Mouse (Mus musculus): ENCODE results near the gene Kif21b. TPM values are rescaled to one million over a fixed set of nuclear protein-coding genes. Genes with fewer than 3 reads are reported as not detected.

The Kif21b gene
- polyA plus RNA-seq, 1 experiment: 182 TPM

- TF ChIP-seq POLR2A (IDR thresholded peaks at IDR 0.05; ENCODE audit: borderline replicate concordance, extremely low read depth, insufficient read depth, insufficient read length, poor library complexity, severe bottlenecking) (no peak), CTCF (IDR thresholded peaks at IDR 0.05; ENCODE audit: borderline replicate concordance, extremely low read depth, insufficient read depth, insufficient read length) (no peak)
- DNase-seq (ENCODE audit: low read depth): no peak
These were observed 58.8 kb downstream of the Kif21b start for GRCm38 (mm10) chr1:136190033-136190432.

- no peak for TF ChIP-seq POLR2A (IDR thresholded peaks at IDR 0.05; ENCODE audit: borderline replicate concordance, extremely low read depth, insufficient read depth, insufficient read length, poor library complexity, severe bottlenecking)
- TF ChIP-seq CTCF (IDR thresholded peaks at IDR 0.05; ENCODE audit: borderline replicate concordance, extremely low read depth, insufficient read depth, insufficient read length): peak; percentile 72
- DNase-seq (ENCODE audit: low read depth): peak; percentile 64
These were observed 81.6 kb downstream of the Kif21b start, which contains the start of gene Mroh3 for GRCm38 (mm10) chr1:136212803-136213202. Gene Mroh3, minus strand, starts transcription at chr1:136212828.

- no peak for TF ChIP-seq POLR2A (IDR thresholded peaks at IDR 0.05; ENCODE audit: borderline replicate concordance, extremely low read depth, insufficient read depth, insufficient read length, poor library complexity, severe bottlenecking)
- no peak for TF ChIP-seq CTCF (IDR thresholded peaks at IDR 0.05; ENCODE audit: borderline replicate concordance, extremely low read depth, insufficient read depth, insufficient read length)
- DNase-seq (ENCODE audit: low read depth): no peak
These were observed 83.1 kb downstream of the Kif21b start for GRCm38 (mm10) chr1:136214304-136214703.

DNA sequence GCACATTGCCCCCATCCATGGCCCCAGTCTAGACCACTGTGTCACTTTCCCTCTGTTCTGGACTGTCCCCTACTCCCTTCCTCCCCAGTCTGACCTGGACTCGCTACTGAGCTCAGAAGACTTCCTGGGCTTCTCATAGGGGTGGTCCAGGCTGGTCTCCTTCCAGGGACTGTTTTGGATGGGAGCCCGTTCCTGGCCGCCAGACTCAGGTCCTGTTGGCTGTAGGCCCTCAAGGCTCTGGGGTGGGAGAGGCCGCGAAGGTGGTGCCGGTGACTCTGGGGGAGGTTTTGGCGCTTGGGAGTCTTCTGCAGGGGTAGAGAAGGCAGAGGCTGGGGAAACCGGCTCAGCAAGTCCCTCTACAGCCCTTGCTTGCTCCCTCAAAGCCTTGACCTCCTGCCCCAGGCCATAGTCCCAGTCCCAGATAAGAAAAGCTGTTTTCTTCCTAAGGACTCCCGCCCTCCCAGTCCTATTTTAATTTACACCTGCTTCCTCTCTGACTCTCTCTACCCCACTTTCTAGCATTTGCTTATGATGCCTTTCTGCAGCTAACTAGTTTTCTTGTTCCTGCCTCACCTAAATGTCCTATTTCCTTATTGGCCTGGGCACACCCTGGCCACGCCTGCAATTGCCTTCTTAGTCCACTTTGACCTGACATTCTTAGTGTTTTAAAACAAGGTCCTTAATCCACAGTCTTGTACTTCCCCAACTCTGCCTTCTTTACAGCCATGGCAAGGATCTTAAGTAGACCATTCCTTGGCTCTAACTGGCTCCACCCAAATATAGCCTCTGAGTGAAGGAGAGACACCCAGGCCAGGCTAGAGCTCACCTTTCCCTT, 89.1 kb downstream of the Kif21b start:
- DNase-seq (ENCODE audit: low read depth): no peak
- TF ChIP-seq POLR2A (IDR thresholded peaks at IDR 0.05; ENCODE audit: borderline replicate concordance, extremely low read depth, insufficient read depth, insufficient read length, poor library complexity, severe bottlenecking) (no peak), CTCF (IDR thresholded peaks at IDR 0.05; ENCODE audit: borderline replicate concordance, extremely low read depth, insufficient read depth, insufficient read length) (no peak)

GRCm38 (mm10) chr1:136222386-136222785, 91.2 kb downstream of the Kif21b start:
- TF ChIP-seq POLR2A (IDR thresholded peaks at IDR 0.05; ENCODE audit: borderline replicate concordance, extremely low read depth, insufficient read depth, insufficient read length, poor library complexity, severe bottlenecking): no peak
- DNase-seq (ENCODE audit: low read depth): no peak

DNA sequence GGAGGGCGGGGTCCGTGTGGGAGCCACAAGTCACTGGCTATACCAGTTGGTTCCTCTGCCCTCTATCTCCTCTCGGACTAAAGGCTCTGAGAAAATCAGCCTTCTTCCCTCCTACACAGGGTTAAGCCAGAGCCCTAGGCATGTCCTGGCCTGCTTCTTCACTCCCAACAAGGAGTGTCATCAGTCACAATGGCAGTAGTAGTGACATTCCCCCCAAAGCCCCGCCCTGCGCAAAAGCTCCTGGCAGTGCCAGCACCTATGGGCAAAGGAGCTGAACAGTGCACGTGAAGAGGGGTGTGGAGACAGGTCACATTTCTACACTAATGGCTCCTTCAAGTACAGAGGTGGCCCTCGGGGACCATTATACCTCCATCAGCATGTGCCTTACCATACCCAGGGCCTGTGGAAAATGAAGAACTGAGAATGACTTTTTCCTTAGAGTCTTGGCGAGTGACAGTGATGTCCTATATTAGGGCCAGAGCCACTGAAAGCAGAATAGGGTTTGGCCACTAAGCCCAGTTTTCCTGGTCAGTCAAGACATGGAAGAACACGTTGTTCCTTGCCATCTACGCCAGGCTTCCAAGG, 92.7 kb downstream of the Kif21b start:
- no peak for DNase-seq (ENCODE audit: low read depth)
- TF ChIP-seq CTCF (IDR thresholded peaks at IDR 0.05; ENCODE audit: borderline replicate concordance, extremely low read depth, insufficient read depth, insufficient read length): no peak
- TF ChIP-seq POLR2A (IDR thresholded peaks at IDR 0.05; ENCODE audit: borderline replicate concordance, extremely low read depth, insufficient read depth, insufficient read length, poor library complexity, severe bottlenecking): no peak

- TF ChIP-seq CTCF (IDR thresholded peaks at IDR 0.05; ENCODE audit: borderline replicate concordance, extremely low read depth, insufficient read depth, insufficient read length) (no peak), POLR2A (IDR thresholded peaks at IDR 0.05; ENCODE audit: borderline replicate concordance, extremely low read depth, insufficient read depth, insufficient read length, poor library complexity, severe bottlenecking) (no peak)
- DNase-seq (ENCODE audit: low read depth): no peak
These were observed 94.7 kb downstream of the Kif21b start for GRCm38 (mm10) chr1:136225846-136226245.

- no peak for DNase-seq (ENCODE audit: low read depth)
- TF ChIP-seq POLR2A (IDR thresholded peaks at IDR 0.05; ENCODE audit: borderline replicate concordance, extremely low read depth, insufficient read depth, insufficient read length, poor library complexity, severe bottlenecking) (no peak), CTCF (IDR thresholded peaks at IDR 0.05; ENCODE audit: borderline replicate concordance, extremely low read depth, insufficient read depth, insufficient read length) (no peak)
These were observed 95.4 kb downstream of the Kif21b start for GRCm38 (mm10) chr1:136226626-136227025.

Other genes starting within 250 kb of the Kif21b start
- gene Pkp1, start 212.2 kb upstream of the Kif21b start, polyA plus RNA-seq (2012; rRNA removed): 1.8 and 2.6 TPM in 2 replicates
- gene Igfn1, start 125.0 kb upstream of the Kif21b start, polyA plus RNA-seq (2012; rRNA removed): 0.04 and 0.11 TPM in 2 replicates
- gene Tmem9, start 123.2 kb upstream of the Kif21b start, polyA plus RNA-seq (2012; rRNA removed): 132 and 152 TPM in 2 replicates
- 0.15 and 0.30 TPM in 2 replicates for gene Ascl5, start 80.6 kb upstream of the Kif21b start, polyA plus RNA-seq (2012; rRNA removed)
- 0.40 and 0.74 TPM in 2 replicates for gene Cacna1s, start 78.6 kb upstream of the Kif21b start, polyA plus RNA-seq (2012; rRNA removed)
- gene Mroh3, start 81.4 kb downstream of the Kif21b start, polyA plus RNA-seq (2012; rRNA removed): 0.50 and 0.77 TPM in 2 replicates
- gene Inava, start 102.9 kb downstream of the Kif21b start, polyA plus RNA-seq (2012; rRNA removed): 8.2 and 11.6 TPM in 2 replicates
- 2.7 and 3.6 TPM in 2 replicates for gene Gpr25, start 129.5 kb downstream of the Kif21b start, polyA plus RNA-seq (2012; rRNA removed)
- gene Camsap2, start 214.7 kb downstream of the Kif21b start, polyA plus RNA-seq (2012; rRNA removed): 38.1 and 65.6 TPM in 2 replicates